Mouse (Mus musculus): ENCODE measurements at regions not wholly inside any gene's neighbourhood (a gene's known extent, or its start where the extent isn't known, plus 50 kb on each side); places are given as distances from the start of the nearest gene placed in this dataset.
A peak's percentile ranks its signal among the peaks of the same experiment; 100 is the strongest.
"Not testable (repeated sequence)": the region's sequence is repeated elsewhere in the genome, so short reads cannot be mapped to it uniquely, and the experiment has no call there.

- Histone ChIP-seq H3K27me3 (ENCODE audit: control insufficient read depth, insufficient read depth, low read length) (no peaks in the 10 kb centered on the region), H3K36me3 (ENCODE audit: control insufficient read depth, insufficient read depth, low read length) (no peaks in the 10 kb centered on the region), H3K27ac (ENCODE audit: insufficient read depth, low read length) (no peak overlapping the region), H3K4me1 (ENCODE audit: control insufficient read depth, insufficient read depth, insufficient read length) (no peaks in the 10 kb centered on the region), H3K4me3 (ENCODE audit: extremely low read depth, insufficient read depth, insufficient read length) (no peak overlapping the region)
- WGBS, result 88% methylated on average over 5 of the region's 5 CpGs
- no peak for DNase-seq (ENCODE audit: low read depth in 1 of 2, low spot score in 2 of 2)
- TF ChIP-seq POLR2A (IDR thresholded peaks at IDR 0.05; ENCODE audit: low read depth, low read length), result no peak
- TF ChIP-seq CTCF (IDR thresholded peaks at IDR 0.05; ENCODE audit: extremely low read depth, insufficient read depth, insufficient read length, insufficient replicate concordance), result no peak
Measured at GRCm38 (mm10) chr6:31823616-31824015, 226.4 kb upstream of the 1700012A03Rik start.

DNA sequence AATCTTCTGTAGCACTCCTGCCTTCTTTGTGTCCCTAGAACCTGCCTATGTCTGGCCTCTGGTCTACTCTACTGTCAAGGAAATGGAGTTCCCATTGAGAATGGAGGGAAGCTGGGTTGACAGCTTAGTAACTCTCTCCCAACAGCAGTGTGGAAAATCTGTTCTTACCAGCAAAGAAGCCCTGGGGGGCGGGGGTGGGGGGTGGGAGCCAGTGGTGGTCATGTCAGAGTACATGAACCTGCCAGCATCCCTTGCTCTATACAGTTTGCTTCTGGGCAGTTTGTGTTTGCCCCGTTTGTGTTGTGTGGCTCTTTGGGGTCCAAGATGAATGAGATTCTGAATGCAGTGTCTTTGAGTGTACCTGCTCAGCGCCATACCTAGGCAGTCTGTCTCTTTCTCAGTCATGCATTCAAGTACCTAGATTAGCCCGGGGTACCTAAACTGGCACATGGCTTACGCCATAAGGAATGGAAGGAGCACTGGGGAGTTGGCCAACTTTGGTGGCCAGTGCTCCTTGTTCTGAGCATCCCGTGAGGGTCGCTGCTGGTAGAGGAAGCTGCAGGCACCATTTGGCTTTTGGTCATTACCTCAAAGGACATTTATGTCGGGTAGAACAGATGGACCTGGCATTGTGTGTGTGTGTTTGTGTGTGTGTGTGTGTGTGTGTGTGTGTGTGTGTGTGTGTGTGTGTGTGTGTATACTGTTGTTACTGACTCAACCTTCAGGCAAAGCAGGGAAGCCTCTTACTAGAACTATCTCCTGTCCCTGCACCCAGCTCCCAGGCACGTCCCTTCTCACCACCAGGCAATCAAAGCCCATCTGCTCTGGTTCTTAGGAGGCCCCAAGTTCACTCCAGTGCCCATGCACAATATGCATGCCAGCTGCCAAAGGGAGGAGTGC lies 227.6 kb upstream of the 1700012A03Rik start:
- DNase-seq (ENCODE audit: low read depth in 1 of 2, low spot score in 2 of 2), result no peak
- Histone ChIP-seq H3K27me3 (ENCODE audit: control insufficient read depth, insufficient read depth, low read length) (no peaks in the 10 kb centered on the region), H3K27ac (ENCODE audit: insufficient read depth, low read length) (no peak overlapping the region), H3K4me1 (ENCODE audit: control insufficient read depth, insufficient read depth, insufficient read length) (no peaks in the 10 kb centered on the region), H3K4me3 (ENCODE audit: extremely low read depth, insufficient read depth, insufficient read length) (no peak overlapping the region), H3K36me3 (ENCODE audit: control insufficient read depth, insufficient read depth, low read length) (no peaks in the 10 kb centered on the region)
- 78% methylated on average over 9 of the region's 9 CpGs for WGBS
- no peak for TF ChIP-seq CTCF (IDR thresholded peaks at IDR 0.05; ENCODE audit: extremely low read depth, insufficient read depth, insufficient read length, insufficient replicate concordance)
- no peak for TF ChIP-seq POLR2A (IDR thresholded peaks at IDR 0.05; ENCODE audit: low read depth, low read length)

DNA sequence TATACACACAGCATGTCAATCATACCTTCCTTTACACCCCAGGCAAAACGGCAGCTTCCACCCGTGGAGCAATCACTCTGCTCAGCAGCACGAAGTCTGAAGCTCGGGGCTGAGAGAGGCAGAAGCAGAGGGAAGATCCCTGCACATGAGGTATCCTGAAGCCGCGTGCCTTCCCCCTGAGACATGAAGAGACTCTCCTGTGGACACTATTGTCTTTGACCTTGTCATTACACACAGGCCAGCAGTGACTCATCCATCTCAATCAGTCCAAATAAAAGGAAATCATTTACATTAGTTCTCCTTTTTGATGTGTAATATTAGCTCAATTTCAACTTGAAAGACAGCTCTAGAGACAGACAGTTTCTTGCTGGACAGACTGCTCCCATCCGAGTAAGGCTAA lies 228.4 kb upstream of the 1700012A03Rik start:
- Histone ChIP-seq H3K27ac (ENCODE audit: insufficient read depth, low read length) (no peak overlapping the region), H3K4me1 (ENCODE audit: control insufficient read depth, insufficient read depth, insufficient read length) (no peaks in the 10 kb centered on the region), H3K36me3 (ENCODE audit: control insufficient read depth, insufficient read depth, low read length) (no peaks in the 10 kb centered on the region), H3K4me3 (ENCODE audit: extremely low read depth, insufficient read depth, insufficient read length) (no peak overlapping the region), H3K27me3 (ENCODE audit: control insufficient read depth, insufficient read depth, low read length) (no peaks in the 10 kb centered on the region)
- 41% methylated on average over 7 of the region's 7 CpGs for WGBS
- no peak for DNase-seq (ENCODE audit: low read depth in 1 of 2, low spot score in 2 of 2)
- TF ChIP-seq POLR2A (IDR thresholded peaks at IDR 0.05; ENCODE audit: low read depth, low read length) (no peak), CTCF (IDR thresholded peaks at IDR 0.05; ENCODE audit: extremely low read depth, insufficient read depth, insufficient read length, insufficient replicate concordance) (no peak)

GRCm38 (mm10) chr6:31817640-31818039 lies 232.4 kb upstream of the 1700012A03Rik start:
- DNase-seq (ENCODE audit: low read depth in 1 of 2, low spot score in 2 of 2), result no peak
- 91% methylated on average over 1 of the region's 1 CpGs for WGBS
- no peak for TF ChIP-seq POLR2A (IDR thresholded peaks at IDR 0.05; ENCODE audit: low read depth, low read length)

DNA sequence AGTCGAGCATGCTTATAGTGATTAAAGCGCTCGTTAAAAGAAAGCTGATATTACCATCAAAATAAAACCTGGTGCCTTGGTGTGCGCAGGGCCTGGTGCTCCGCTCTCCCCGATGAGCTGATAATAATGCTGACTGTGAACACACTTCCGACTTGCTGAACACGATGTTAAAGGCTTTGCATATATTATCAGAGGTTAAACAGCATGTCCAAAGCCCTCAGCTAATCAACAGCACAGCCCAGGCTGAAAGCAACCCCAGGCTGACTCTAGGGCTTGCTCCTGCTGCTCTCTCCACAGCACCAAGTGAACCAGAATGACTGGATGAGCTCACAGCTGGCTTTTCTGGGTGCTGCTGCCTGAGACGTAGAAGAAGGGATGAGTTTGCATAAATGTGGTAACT lies 238.2 kb upstream of the 1700012A03Rik start:
- Histone ChIP-seq H3K36me3 (ENCODE audit: control insufficient read depth, insufficient read depth, low read length) (no peaks in the 10 kb centered on the region), H3K4me3 (ENCODE audit: extremely low read depth, insufficient read depth, insufficient read length) (no peak overlapping the region), H3K27me3 (ENCODE audit: control insufficient read depth, insufficient read depth, low read length) (no peaks in the 10 kb centered on the region), H3K27ac (ENCODE audit: insufficient read depth, low read length) (no peak overlapping the region), H3K4me1 (ENCODE audit: control insufficient read depth, insufficient read depth, insufficient read length) (no peaks in the 10 kb centered on the region)
- no peak for DNase-seq (ENCODE audit: low read depth in 1 of 2, low spot score in 2 of 2)
- WGBS, result 77% methylated on average over 9 of the region's 9 CpGs
- TF ChIP-seq CTCF (IDR thresholded peaks at IDR 0.05; ENCODE audit: extremely low read depth, insufficient read depth, insufficient read length, insufficient replicate concordance) (no peak), POLR2A (IDR thresholded peaks at IDR 0.05; ENCODE audit: low read depth, low read length) (no peak)

More at GRCm38 (mm10) chr6:31817640-31818039, 232.4 kb upstream of the 1700012A03Rik start:
- H3K27ac ChIP-seq (ENCODE audit: insufficient read depth, low read length), result no peak overlapping the region
- no peaks in the 10 kb centered on the region for H3K36me3 ChIP-seq (ENCODE audit: control insufficient read depth, insufficient read depth, low read length)
- H3K4me1 ChIP-seq (ENCODE audit: control insufficient read depth, insufficient read depth, insufficient read length), result no peaks in the 10 kb centered on the region
- H3K27me3 ChIP-seq (ENCODE audit: control insufficient read depth, insufficient read depth, low read length), result no peaks in the 10 kb centered on the region
- no peak overlapping the region for H3K4me3 ChIP-seq (ENCODE audit: extremely low read depth, insufficient read depth, insufficient read length)

DNA sequence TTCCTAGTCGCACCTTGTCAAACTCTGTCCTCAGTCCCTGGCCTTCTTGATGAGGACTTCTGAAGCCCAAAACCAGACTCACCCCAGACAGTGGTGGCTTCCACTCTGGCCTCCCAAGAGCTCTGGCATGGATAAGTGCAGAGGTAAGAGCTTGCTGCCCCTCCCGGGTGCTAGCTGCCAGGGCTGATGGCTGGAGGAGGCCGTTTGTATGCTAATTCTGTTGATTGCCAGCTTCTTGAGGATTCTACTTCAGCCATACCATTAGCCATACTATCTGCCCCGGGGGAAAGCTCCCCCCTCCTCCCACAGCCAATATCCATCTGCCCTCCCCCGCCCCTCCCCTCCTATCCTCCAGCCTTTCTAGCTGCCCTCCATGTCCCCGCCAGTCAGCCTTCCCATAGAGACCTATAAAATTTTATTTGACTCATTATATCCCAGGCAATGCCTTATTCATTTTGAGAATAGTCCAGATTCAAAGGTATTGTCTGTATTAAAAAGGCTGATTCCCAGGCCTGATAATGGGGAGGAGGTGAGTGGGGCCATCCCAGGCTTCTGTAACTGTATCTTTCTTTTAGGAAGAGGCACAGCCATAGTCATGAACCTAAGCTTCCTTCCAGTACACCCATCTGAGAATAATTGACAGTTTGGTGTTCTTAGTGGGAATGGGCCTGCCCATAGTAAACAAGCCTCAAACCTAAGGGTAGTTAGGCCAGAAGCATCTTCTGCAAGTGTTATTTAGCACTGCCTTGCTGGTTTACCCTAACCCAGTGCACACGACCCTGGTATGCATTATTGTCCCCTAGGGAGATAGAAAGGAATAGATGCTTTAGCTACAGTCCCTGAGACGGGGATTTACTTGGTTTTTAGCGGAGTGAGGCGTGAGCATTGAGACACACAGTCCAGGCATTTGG lies 239.2 kb upstream of the 1700012A03Rik start:
- no peak for DNase-seq (ENCODE audit: low read depth in 1 of 2, low spot score in 2 of 2)
- TF ChIP-seq CTCF (IDR thresholded peaks at IDR 0.05; ENCODE audit: extremely low read depth, insufficient read depth, insufficient read length, insufficient replicate concordance) (no peak), POLR2A (IDR thresholded peaks at IDR 0.05; ENCODE audit: low read depth, low read length) (no peak)
- no peaks in the 10 kb centered on the region for H3K36me3 ChIP-seq (ENCODE audit: control insufficient read depth, insufficient read depth, low read length)
- H3K27ac ChIP-seq (ENCODE audit: insufficient read depth, low read length), result no peak overlapping the region
- 71% methylated on average over 10 of the region's 10 CpGs for WGBS
- no peaks in the 10 kb centered on the region for H3K4me1 ChIP-seq (ENCODE audit: control insufficient read depth, insufficient read depth, insufficient read length)
- H3K27me3 ChIP-seq (ENCODE audit: control insufficient read depth, insufficient read depth, low read length), result no peaks in the 10 kb centered on the region
- no peak overlapping the region for H3K4me3 ChIP-seq (ENCODE audit: extremely low read depth, insufficient read depth, insufficient read length)

DNA sequence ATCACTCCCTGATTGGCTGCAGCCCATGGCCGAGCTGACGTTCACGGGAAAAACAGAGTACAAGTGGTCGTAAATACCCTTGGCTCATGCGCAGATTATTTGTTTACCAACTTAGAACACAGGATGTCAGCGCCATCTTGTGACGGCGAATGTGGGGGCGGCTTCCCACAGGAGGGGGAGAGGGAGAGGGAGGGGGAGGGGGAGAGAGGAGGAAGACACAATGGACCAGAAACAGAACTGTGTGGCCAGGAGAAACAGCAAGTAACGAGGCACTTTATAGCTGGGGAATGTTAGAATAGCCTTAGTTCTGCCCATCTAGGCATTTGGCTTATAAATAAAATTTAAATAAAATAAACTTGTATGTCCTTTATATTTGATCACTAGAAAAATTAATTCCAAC lies 240.7 kb upstream of the Podxl start:
- WGBS, result 62% methylated on average over 1 of the region's 10 CpGs

DNA sequence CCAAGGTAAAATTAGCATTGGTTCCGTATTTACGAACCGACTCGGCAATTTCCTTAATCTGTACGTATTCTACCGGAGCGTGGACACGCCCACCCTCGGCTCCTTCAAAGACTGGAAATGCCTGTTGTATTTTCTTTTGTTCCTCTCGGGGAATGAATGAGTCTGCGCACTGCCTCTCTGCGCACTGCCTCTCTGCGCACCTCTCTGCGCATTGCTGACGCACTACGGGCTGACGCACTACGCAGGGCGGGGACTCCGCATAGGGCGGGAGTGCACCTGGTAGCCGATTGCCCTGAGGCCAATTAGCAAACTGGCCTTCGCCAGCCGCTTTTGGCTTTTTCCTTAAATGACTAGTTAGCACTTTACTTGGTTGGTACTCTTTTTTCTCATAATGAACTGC lies 239.4 kb upstream of the Podxl start:
- not testable (repeated sequence) for H3K27ac ChIP-seq (ENCODE audit: insufficient read depth, low read length); H3K4me1 ChIP-seq (ENCODE audit: control insufficient read depth, insufficient read depth, insufficient read length); H3K36me3 ChIP-seq (ENCODE audit: control insufficient read depth, insufficient read depth, low read length); H3K27me3 ChIP-seq (ENCODE audit: control insufficient read depth, insufficient read depth, low read length); H3K4me3 ChIP-seq (ENCODE audit: extremely low read depth, insufficient read depth, insufficient read length); DNase-seq (ENCODE audit: low read depth in 1 of 2, low spot score in 2 of 2)
- 79% methylated on average over 12 of the region's 24 CpGs for WGBS

More for the DNA sequence above, 240.7 kb upstream of the Podxl start:
- not testable (repeated sequence) for H3K27ac ChIP-seq (ENCODE audit: insufficient read depth, low read length); H3K27me3 ChIP-seq (ENCODE audit: control insufficient read depth, insufficient read depth, low read length); H3K4me1 ChIP-seq (ENCODE audit: control insufficient read depth, insufficient read depth, insufficient read length); H3K36me3 ChIP-seq (ENCODE audit: control insufficient read depth, insufficient read depth, low read length); H3K4me3 ChIP-seq (ENCODE audit: extremely low read depth, insufficient read depth, insufficient read length)
- peak in 1 of 2 experiments; percentile 9 for DNase-seq (ENCODE audit: low read depth in 1 of 2, low spot score in 2 of 2)

Measured in spleen, adult 2 months (tissue).